Mouse (Mus musculus) stomach, embryonic 14.5 days (tissue): ENCODE measurements at regions not wholly inside any gene's neighbourhood (a gene's known extent, or its start where the extent isn't known, plus 50 kb on each side); places are given as distances from the start of the nearest gene placed in this dataset.

Experiments used
- ATAC-seq: fragments of 200-750 bp; cut with Nextera tagmentation; 2 replicates; pipeline ENCODE4 v1.8.0; 2017; ENCODE audit warnings: low read depth, moderate TSS enrichment; ENCODE audit not compliant: insufficient number of reproducible peaks, insufficient read depth, low FRiP score
- H3K27ac ChIP-seq: fragments of 300-500 bp; sonication (generic); 2 replicates; pipeline ENCODE4 v1.5.1; 2014; ENCODE audit warnings: mild to moderate bottlenecking, low read length, moderate library complexity, mixed read lengths
- H3K27me3 ChIP-seq: fragments of 300-500 bp; sonication (generic); 2 replicates; pipeline ENCODE4 v1.6.1; 2014; ENCODE audit warnings: low read length, control low read depth, mixed read lengths; ENCODE audit not compliant: control insufficient read depth, insufficient read depth
- H3K36me3 ChIP-seq: fragments of 300-500 bp; sonication (generic); 2 replicates; pipeline ENCODE4 v1.6.1; 2014; ENCODE audit warnings: mild to moderate bottlenecking, control low read depth, low read length, moderate library complexity, mixed read lengths; ENCODE audit not compliant: control insufficient read depth, insufficient read depth
- H3K4me1 ChIP-seq: fragments of 300-500 bp; sonication (generic); 2 replicates; pipeline ENCODE4 v1.6.1; 2014; ENCODE audit warnings: low read length, control low read depth, mixed read lengths; ENCODE audit not compliant: control insufficient read depth, insufficient read depth
- H3K4me2 ChIP-seq: fragments of 300-500 bp; sonication (generic); replicated peaks from 2 replicates; pipeline ENCODE4 v1.6.1; 2014; ENCODE audit warnings: low read depth, low read length, control low read depth
- H3K4me3 ChIP-seq: fragments of 300-500 bp; sonication (generic); 2 replicates; pipeline ENCODE4 v1.5.1; 2014; ENCODE audit warnings: low read depth, low read length, control low read depth
- H3K9ac ChIP-seq: fragments of 300-500 bp; sonication (generic); replicated peaks from 2 replicates; pipeline ENCODE4 v1.6.1; 2014; ENCODE audit warnings: low read depth, mild to moderate bottlenecking, control low read depth, low read length, moderate library complexity, mixed read lengths
- H3K9me3 ChIP-seq: fragments of 300-500 bp; sonication (generic); 2 replicates; pipeline ENCODE4 v1.6.1; 2016; ENCODE audit warnings: low read depth, low read length, control low read depth; ENCODE audit not compliant: control insufficient read depth
- WGBS: fragments of 180-500 bp; shearing (Covaris S2); extraction: QIAGEN DNeasy Blood & Tissue Kit; methylation state at CpG from one replicate; pipeline ENCODE4 v1.1.7; 2014; 5-methylcytosine and 5-hydroxymethylcytosine counted together

GRCm38 (mm10) chr12:92251962-92252361 lies 403.0 kb upstream of the Sel1l start:
- no peaks in the 10 kb centered on the region for H3K27me3 ChIP-seq
- no peak overlapping the region for H3K4me2 ChIP-seq
- 78% methylated on average over 4 of the region's 4 CpGs for WGBS
- H3K36me3 ChIP-seq = no peaks in the 10 kb centered on the region
- no peaks in the 10 kb centered on the region for H3K4me1 ChIP-seq
- no peak overlapping the region for H3K9ac ChIP-seq
- no peak overlapping the region for H3K27ac ChIP-seq
- ATAC-seq = no peak
- H3K4me3 ChIP-seq = no peak overlapping the region
- no peaks in the 10 kb centered on the region for H3K9me3 ChIP-seq

- peak; percentile 56; the same call in 1 of the 2 replicates for ATAC-seq
Observed at GRCm38 (mm10) chr12:92246790-92247451, 398.0 kb upstream of the Sel1l start.

GRCm38 (mm10) chr12:92239956-92240699 lies 391.2 kb upstream of the Sel1l start:
- WGBS = 72% methylated on average over 5 of the region's 5 CpGs
- Histone ChIP-seq H3K27me3 (no peaks in the 10 kb centered on the region), H3K36me3 (no peaks in the 10 kb centered on the region), H3K9me3 (no peaks in the 10 kb centered on the region), H3K27ac (no peak overlapping the region), H3K4me3 (no peak overlapping the region), H3K4me1 (no peaks in the 10 kb centered on the region), H3K9ac (no peak overlapping the region), H3K4me2 (no peak overlapping the region)
- ATAC-seq = no peak

More at GRCm38 (mm10) chr12:92246790-92247451, 398.0 kb upstream of the Sel1l start:
- Histone ChIP-seq H3K4me1 (no peaks in the 10 kb centered on the region), H3K4me2 (no peak overlapping the region), H3K4me3 (no peak overlapping the region), H3K9me3 (no peaks in the 10 kb centered on the region), H3K27me3 (no peaks in the 10 kb centered on the region), H3K36me3 (no peaks in the 10 kb centered on the region), H3K27ac (no peak overlapping the region), H3K9ac (no peak overlapping the region)
- 51% methylated on average over 6 of the region's 6 CpGs for WGBS

- WGBS = 85% methylated on average over 3 of the region's 3 CpGs
- ATAC-seq = no peak
- Histone ChIP-seq H3K4me2 (no peak overlapping the region), H3K4me3 (no peak overlapping the region), H3K27ac (no peak overlapping the region), H3K36me3 (no peaks in the 10 kb centered on the region), H3K27me3 (no peaks in the 10 kb centered on the region), H3K4me1 (no peaks in the 10 kb centered on the region), H3K9me3 (no peaks in the 10 kb centered on the region), H3K9ac (no peak overlapping the region)
Observed at GRCm38 (mm10) chr12:92233650-92234408, 384.9 kb upstream of the Sel1l start.

- H3K36me3 ChIP-seq = no peaks in the 10 kb centered on the region
- H3K9ac ChIP-seq = no peak overlapping the region
- no peak for ATAC-seq
- no peak overlapping the region for H3K27ac ChIP-seq
- no peaks in the 10 kb centered on the region for H3K4me1 ChIP-seq
- no peaks in the 10 kb centered on the region for H3K9me3 ChIP-seq
- WGBS = 90% methylated on average over 4 of the region's 4 CpGs
- H3K4me2 ChIP-seq = no peak overlapping the region
- no peaks in the 10 kb centered on the region for H3K27me3 ChIP-seq
- no peak overlapping the region for H3K4me3 ChIP-seq
Observed at GRCm38 (mm10) chr12:92228585-92228984, 379.6 kb upstream of the Sel1l start.

- WGBS = 87% methylated on average over 4 of the region's 4 CpGs
- no peak overlapping the region for H3K9ac ChIP-seq
Observed at GRCm38 (mm10) chr12:92203351-92203750, 354.4 kb upstream of the Sel1l start.

GRCm38 (mm10) chr12:92200602-92201001 lies 351.6 kb upstream of the Sel1l start:
- H3K36me3 ChIP-seq = no peaks in the 10 kb centered on the region
- no peak overlapping the region for H3K27ac ChIP-seq
- H3K9me3 ChIP-seq = no peaks in the 10 kb centered on the region
- no peak overlapping the region for H3K4me2 ChIP-seq
- no peak overlapping the region for H3K9ac ChIP-seq
- no peak overlapping the region for H3K4me3 ChIP-seq
- no peak for ATAC-seq
- WGBS = 66% methylated on average over 1 of the region's 1 CpGs
- no peaks in the 10 kb centered on the region for H3K27me3 ChIP-seq
- no peaks in the 10 kb centered on the region for H3K4me1 ChIP-seq

More at GRCm38 (mm10) chr12:92203351-92203750, 354.4 kb upstream of the Sel1l start:
- no peak overlapping the region for H3K27ac ChIP-seq
- no peak for ATAC-seq
- no peak overlapping the region for H3K4me3 ChIP-seq
- no peak overlapping the region for H3K4me2 ChIP-seq
- H3K9me3 ChIP-seq = no peaks in the 10 kb centered on the region
- H3K27me3 ChIP-seq = no peaks in the 10 kb centered on the region
- H3K36me3 ChIP-seq = no peaks in the 10 kb centered on the region
- H3K4me1 ChIP-seq = no peaks in the 10 kb centered on the region

GRCm38 (mm10) chr12:92198738-92199477 lies 350.0 kb upstream of the Sel1l start:
- H3K4me3 ChIP-seq = no peak overlapping the region
- H3K36me3 ChIP-seq = no peaks in the 10 kb centered on the region
- H3K9ac ChIP-seq = no peak overlapping the region
- no peaks in the 10 kb centered on the region for H3K9me3 ChIP-seq
- ATAC-seq = no peak
- no peaks in the 10 kb centered on the region for H3K4me1 ChIP-seq
- no peak overlapping the region for H3K27ac ChIP-seq
- H3K27me3 ChIP-seq = no peaks in the 10 kb centered on the region
- H3K4me2 ChIP-seq = no peak overlapping the region
- WGBS = 81% methylated on average over 5 of the region's 5 CpGs
